Comparison of ENCODE assay signal across 8 mouse cellular contexts in genomic region chr7:49462328-49462811, GRCm38 (mm10).
DNase-seq lines count a peak whose midpoint lies in the region; ATAC-seq lines count a peak whose summit lies in the region.

No protein-coding gene starts in this region.

- H3K4me2 ChIP-seq in liver, embryonic 11.5 days = peak overlapping the region; percentile 47

- peak overlapping the region; percentile 3; the same call in 1 of the 2 replicates for H3K4me3 ChIP-seq in liver, embryonic 11.5 days (ENCODE audit: low read depth, low read length)
- H3K4me3 ChIP-seq in forebrain, embryonic 10.5 days = no peak overlapping the region

- ATAC-seq in liver, embryonic 11.5 days (replicated peaks; ENCODE audit: low FRiP score) = no peak
- ATAC-seq in neutrophil, adult 5-6 weeks (ENCODE audit: extremely low read depth, insufficient number of reproducible peaks, low FRiP score, poor library complexity, severe bottlenecking) = peak; percentile 87

- no peaks in the 10 kb centered on the region for H3K27me3 ChIP-seq in liver, embryonic 11.5 days (replicated peaks; ENCODE audit: control insufficient read depth, insufficient read depth, low read length)
- H3K27me3 ChIP-seq in forebrain, embryonic 10.5 days (ENCODE audit: poor library complexity, severe bottlenecking) = peaks cover 11% of the 10 kb centered on the region; the same call in 1 of the 2 replicates

- H3K9me3 ChIP-seq in liver, embryonic 11.5 days (ENCODE audit: control insufficient read depth, low read length) = no peaks in the 10 kb centered on the region
- no peaks in the 10 kb centered on the region for H3K9me3 ChIP-seq in forebrain, embryonic 10.5 days

- no peak overlapping the region for H3K27ac ChIP-seq in liver, embryonic 11.5 days (ENCODE audit: low read depth, low read length)
- no peak overlapping the region for H3K27ac ChIP-seq in forebrain, embryonic 10.5 days

- H3K36me3 ChIP-seq in liver, embryonic 11.5 days (ENCODE audit: control insufficient read depth, insufficient read depth, low read length) = no peaks in the 10 kb centered on the region
- peaks cover 5% of the 10 kb centered on the region for H3K36me3 ChIP-seq in forebrain, embryonic 10.5 days (replicated peaks)

- 0 out of 2 replicates have a peak overlapping the region, but pooled peaks have one; percentile 13 for H3K9ac ChIP-seq in liver, embryonic 11.5 days (ENCODE audit: low read depth, low read length)

- WGBS in liver, embryonic 11.5 days = 13% methylated on average over 10 of the region's 10 CpGs
- WGBS in forebrain, embryonic 10.5 days = 30% methylated on average over 10 of the region's 10 CpGs

- peak; percentile 35 for DNase-seq in kidney, adult 9 months
- DNase-seq in kidney, adult 11 months = no peak
- peak; percentile 47 for DNase-seq in heart, adult 8-10 months (ENCODE audit: low spot score)
- no peak for DNase-seq in liver, embryonic 11.5 days (ENCODE audit: low spot score)
- DNase-seq in forebrain, embryonic 10.5 days (ENCODE audit: extremely low spot score, low spot score) = no peak
- DNase-seq in layer of hippocampus, adult 11-12 months (ENCODE audit: low spot score) = no peak
- no peak for DNase-seq in cerebellum, postnatal 14 days

- H3K4me1 ChIP-seq in liver, embryonic 11.5 days (replicated peaks; ENCODE audit: control insufficient read depth, insufficient read depth, low read length) = no peaks in the 10 kb centered on the region
- H3K4me1 ChIP-seq in forebrain, embryonic 10.5 days = peaks cover 9% of the 10 kb centered on the region; the same call in 1 of the 2 replicates

Comparison
In these comparisons a context has a peak if more than half of its experiments do, and no peak if none do; other contexts are left out.
1. DNase-seq: peak in kidney, adult 9 months (single experiment) and heart, adult 8-10 months (single experiment); none in kidney, adult 11 months (single experiment), liver, embryonic 11.5 days (single experiment), forebrain, embryonic 10.5 days (single experiment), layer of hippocampus, adult 11-12 months (single experiment) and cerebellum, postnatal 14 days (0 of 2).